Mouse (Mus musculus) ES-Bruce4 (cell line): ENCODE measurements at regions not wholly inside any gene's neighbourhood (a gene's known extent, or its start where the extent isn't known, plus 50 kb on each side); places are given as distances from the start of the nearest gene placed in this dataset.

ENCODE experiments used
- CTCF ChIP-seq: IDR thresholded peaks from one replicate; pipeline ENCODE4 v1.8.1; 2011; ENCODE audit warnings: low read depth, low read length
- EP300 ChIP-seq: IDR thresholded peaks from 2 replicates; pipeline ENCODE4 v1.6.1; 2011; ENCODE audit warnings: low read depth, low read length; ENCODE audit not compliant: insufficient read depth
- POLR2A ChIP-seq: IDR thresholded peaks from one replicate; pipeline ENCODE4 v1.8.1; 2011; ENCODE audit warnings: low read length; ENCODE audit not compliant: insufficient read depth

DNA sequence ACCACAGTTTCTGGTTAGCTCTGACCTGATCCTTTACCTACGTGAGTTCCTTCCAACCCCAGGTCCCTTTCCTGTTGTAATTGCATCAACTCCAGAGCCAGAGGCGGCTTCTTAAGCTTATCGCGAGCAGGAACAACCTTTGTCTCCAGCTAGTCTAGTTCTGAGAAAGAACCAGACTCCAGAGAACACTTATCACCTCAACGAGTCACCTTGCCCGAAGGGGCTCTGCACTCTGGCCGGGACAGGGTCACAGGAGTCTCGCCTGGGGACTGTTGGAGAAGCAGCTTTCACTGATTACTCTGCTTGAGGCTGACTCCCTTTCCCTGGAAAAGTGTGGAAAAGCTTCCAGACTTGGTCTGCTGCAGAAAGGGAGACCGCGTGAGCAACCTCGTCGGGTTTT is 93.0 kb downstream of the Smim20 start:
- TF ChIP-seq CTCF (no peak), POLR2A (no peak), EP300 (peak; percentile 80)
